In genomic region chr1:97726730-97727129, GRCm38 (mm10) we compare ENCODE assay signal across 10 mouse cellular contexts. TPM values are rescaled to one million over a fixed set of nuclear protein-coding genes. Genes with fewer than 3 reads are reported as not detected.
A peak's percentile ranks its signal among the peaks of the same experiment; 100 is the strongest.
DNase-seq lines count a peak whose midpoint lies in the region; ATAC-seq and TF ChIP-seq lines count a peak whose summit lies in the region.
"Had no signal": no experiment of that assay in that cellular context is flagged by ENCODE, and none has a peak within 500 bp of the region (broad histone marks: within the 10 kb centered on the region; RNA-seq: fewer than 3 reads in every experiment).

No protein-coding gene starts in this region.

- H3K36me3 ChIP-seq in embryonic facial prominence, embryonic 11.5 days (replicated peaks; ENCODE audit: control insufficient read depth, insufficient read depth, low read depth, low read length) = 0 out of 2 replicates have a peak, but pooled peaks cover under 1% of the 10 kb centered on the region
- H3K36me3 ChIP-seq in embryonic facial prominence, embryonic 10.5 days (replicated peaks) = peaks cover 63% of the 10 kb centered on the region
- H3K36me3 ChIP-seq in limb, embryonic 12.5 days = peaks cover 36% of the 10 kb centered on the region
- H3K36me3 ChIP-seq in limb, embryonic 10.5 days = peaks cover 55% of the 10 kb centered on the region
- peaks cover 13% of the 10 kb centered on the region for H3K36me3 ChIP-seq in ES-Bruce4 (ENCODE audit: control insufficient read depth, insufficient read depth, low read length, poor library complexity, severe bottlenecking)

- no peak overlapping the region for H3K4me3 ChIP-seq in embryonic facial prominence, embryonic 11.5 days (ENCODE audit: low read depth, low read length)
- H3K4me3 ChIP-seq in embryonic facial prominence, embryonic 10.5 days = no peak overlapping the region
- H3K4me3 ChIP-seq in limb, embryonic 12.5 days (replicated peaks) = no peak overlapping the region
- no peak overlapping the region for H3K4me3 ChIP-seq in limb, embryonic 10.5 days
- H3K4me3 ChIP-seq in ES-Bruce4 (ENCODE audit: low read depth, low read length) = no peak overlapping the region
- H3K4me3 ChIP-seq: erythroblast, embryonic 14.5 days; myocyte had no signal

- TF ChIP-seq POLR2A in ES-Bruce4 (IDR thresholded peaks at IDR 0.05; ENCODE audit: insufficient read depth, low read length) = no peak

- ATAC-seq in embryonic facial prominence, embryonic 11.5 days (replicated peaks; ENCODE audit: insufficient number of reproducible peaks, low FRiP score, low TSS enrichment, low read depth) = no peak
- ATAC-seq in limb, embryonic 12.5 days (ENCODE audit: insufficient number of reproducible peaks, insufficient read depth, low FRiP score, low TSS enrichment, low read depth) = peak; percentile 63; the same call in 1 of the 2 replicates

- TF ChIP-seq CTCF in ES-Bruce4 (IDR thresholded peaks at IDR 0.05; ENCODE audit: low read depth, low read length) = peak; percentile 38

- H3K4me2 ChIP-seq in embryonic facial prominence, embryonic 11.5 days (ENCODE audit: low read depth, low read length) = no peak overlapping the region
- H3K4me2 ChIP-seq in limb, embryonic 12.5 days = no peak overlapping the region

- no peaks in the 10 kb centered on the region for H3K4me1 ChIP-seq in embryonic facial prominence, embryonic 11.5 days (ENCODE audit: control insufficient read depth, insufficient read depth, low read length)
- no peaks in the 10 kb centered on the region for H3K4me1 ChIP-seq in embryonic facial prominence, embryonic 10.5 days
- no peaks in the 10 kb centered on the region for H3K4me1 ChIP-seq in limb, embryonic 12.5 days (replicated peaks)
- no peaks in the 10 kb centered on the region for H3K4me1 ChIP-seq in limb, embryonic 10.5 days
- H3K4me1 ChIP-seq in ES-Bruce4 (ENCODE audit: control insufficient read depth, insufficient read depth, low read length) = no peaks in the 10 kb centered on the region

- H3K27ac ChIP-seq in embryonic facial prominence, embryonic 11.5 days (replicated peaks; ENCODE audit: low read depth, low read length) = no peak overlapping the region
- H3K27ac ChIP-seq in embryonic facial prominence, embryonic 10.5 days (replicated peaks) = no peak overlapping the region
- H3K27ac ChIP-seq in limb, embryonic 12.5 days = no peak overlapping the region
- no peak overlapping the region for H3K27ac ChIP-seq in limb, embryonic 10.5 days
- H3K27ac ChIP-seq in ES-Bruce4 (ENCODE audit: insufficient read depth, low read length) = no peak overlapping the region

- no peaks in the 10 kb centered on the region for H3K27me3 ChIP-seq in embryonic facial prominence, embryonic 11.5 days (ENCODE audit: control insufficient read depth, insufficient read depth, low read length)
- H3K27me3 ChIP-seq in embryonic facial prominence, embryonic 10.5 days (replicated peaks; ENCODE audit: low read depth, poor library complexity, severe bottlenecking) = no peaks in the 10 kb centered on the region
- no peaks in the 10 kb centered on the region for H3K27me3 ChIP-seq in limb, embryonic 12.5 days
- no peaks in the 10 kb centered on the region for H3K27me3 ChIP-seq in limb, embryonic 10.5 days (ENCODE audit: low read depth, poor library complexity, severe bottlenecking)
- no peaks in the 10 kb centered on the region for H3K27me3 ChIP-seq in ES-Bruce4 (ENCODE audit: control insufficient read depth, insufficient read depth, low read length, poor library complexity, severe bottlenecking)

- H3K9ac ChIP-seq in embryonic facial prominence, embryonic 11.5 days (replicated peaks; ENCODE audit: low read length) = no peak overlapping the region
- H3K9ac ChIP-seq in limb, embryonic 12.5 days (replicated peaks) = no peak overlapping the region
- H3K9ac ChIP-seq in ES-Bruce4 (ENCODE audit: low read depth, poor library complexity, severe bottlenecking) = no peak overlapping the region

- peak; percentile 7 for DNase-seq in embryonic facial prominence, embryonic 11.5 days (ENCODE audit: low spot score)
- no peak for DNase-seq in embryonic facial prominence, embryonic 10.5 days (ENCODE audit: low spot score)
- no peak for DNase-seq in limb, embryonic 10.5 days (ENCODE audit: low spot score)
- peak; percentile 6 to 44 for DNase-seq in kidney, postnatal 36 days
- DNase-seq in heart, adult 11 months = no peak
- DNase-seq in cerebellum, adult 11 months = no peak

- no peaks in the 10 kb centered on the region for H3K9me3 ChIP-seq in embryonic facial prominence, embryonic 11.5 days (replicated peaks; ENCODE audit: control insufficient read depth, low read length)
- H3K9me3 ChIP-seq in embryonic facial prominence, embryonic 10.5 days = no peaks in the 10 kb centered on the region
- H3K9me3 ChIP-seq in limb, embryonic 12.5 days = no peaks in the 10 kb centered on the region
- no peaks in the 10 kb centered on the region for H3K9me3 ChIP-seq in limb, embryonic 10.5 days (replicated peaks)
- H3K9me3 ChIP-seq in ES-Bruce4 (replicated peaks; ENCODE audit: control insufficient read depth, insufficient read depth, low read length, poor library complexity, severe bottlenecking) = no peaks in the 10 kb centered on the region

- WGBS in embryonic facial prominence, embryonic 11.5 days = 81% methylated on average over 2 of the region's 2 CpGs
- WGBS in embryonic facial prominence, embryonic 10.5 days = 74% methylated on average over 2 of the region's 2 CpGs
- 76% methylated on average over 2 of the region's 2 CpGs for WGBS in limb, embryonic 12.5 days
- 75% methylated on average over 2 of the region's 2 CpGs for WGBS in limb, embryonic 10.5 days

- no peak for TF ChIP-seq EP300 in ES-Bruce4 (IDR thresholded peaks at IDR 0.05; ENCODE audit: insufficient read depth, low read depth, low read length)

RNA-seq across cellular contexts. Expression of gene Gin1, which starts 43.2 kb away (rescaled TPM):
- polyA plus RNA-seq in embryonic facial prominence, embryonic 11.5 days (2014; fragmentation: Nextera tagmentation; extraction: Ambion mirVana) = 12.9 and 13.9 TPM in 2 replicates
- 15.9 and 17.4 TPM in 2 replicates for polyA plus RNA-seq in embryonic facial prominence, embryonic 10.5 days (2016; fragmentation: Nextera tagmentation; extraction: Ambion mirVana)
- 15.4 and 20.3 TPM in 2 replicates for polyA plus RNA-seq in limb, embryonic 12.5 days (2016; fragmentation: Nextera tagmentation; extraction: Ambion mirVana)
- polyA plus RNA-seq in limb, embryonic 10.5 days (2016; fragmentation: Nextera tagmentation; extraction: Ambion mirVana) = 11.7 and 14.2 TPM in 2 replicates
- polyA plus RNA-seq in ES-Bruce4 (2011; ENCODE audit: insufficient read depth, insufficient read length, low read depth, missing spikeins) = 12.2 and 12.4 TPM in 2 replicates

RNA-seq across cellular contexts. Expression of gene Ppip5k2, which starts 43.5 kb away (rescaled TPM):
- polyA plus RNA-seq in embryonic facial prominence, embryonic 11.5 days (2014; fragmentation: Nextera tagmentation; extraction: Ambion mirVana) = 49.6 and 52.0 TPM in 2 replicates
- 56.0 and 56.7 TPM in 2 replicates for polyA plus RNA-seq in embryonic facial prominence, embryonic 10.5 days (2016; fragmentation: Nextera tagmentation; extraction: Ambion mirVana)
- 48.1 and 50.8 TPM in 2 replicates for polyA plus RNA-seq in limb, embryonic 12.5 days (2016; fragmentation: Nextera tagmentation; extraction: Ambion mirVana)
- 46.5 and 50.6 TPM in 2 replicates for polyA plus RNA-seq in limb, embryonic 10.5 days (2016; fragmentation: Nextera tagmentation; extraction: Ambion mirVana)
- polyA plus RNA-seq in ES-Bruce4 (2011; ENCODE audit: insufficient read depth, insufficient read length, low read depth, missing spikeins) = 48.5 and 55.0 TPM in 2 replicates

Comparison
In these comparisons a context has a peak if more than half of its experiments do, and no peak if none do; other contexts are left out.
1. DNase-seq: peak in embryonic facial prominence, embryonic 11.5 days (single experiment) and kidney, postnatal 36 days (2 of 2); none in embryonic facial prominence, embryonic 10.5 days (single experiment), limb, embryonic 10.5 days (single experiment), heart, adult 11 months (single experiment) and cerebellum, adult 11 months (single experiment).